In genomic region chr3:133544131-133544550, GRCm38 (mm10) we compare ENCODE assay signal across 8 mouse cellular contexts. TPM values are rescaled to one million over a fixed set of nuclear protein-coding genes. Genes with fewer than 3 reads are reported as not detected.
DNase-seq lines count a peak whose midpoint lies in the region; ATAC-seq and TF ChIP-seq lines count a peak whose summit lies in the region.

No protein-coding gene starts in this region.

- peak; percentile 98 for ATAC-seq in Patski
- ATAC-seq in hindbrain, embryonic 15.5 days (ENCODE audit: low FRiP score, low read depth), result peak; percentile 96

- DNase-seq in Patski (ENCODE audit: low read depth, low spot score), result peak; percentile 71
- DNase-seq in cerebellum, postnatal 14 days, result peak; percentile 85 to 86
- DNase-seq in frontal cortex, postnatal 36 days (ENCODE audit: low spot score in 2 of 2), result peak; percentile 87 to 93
- peak; percentile 82 to 91 for DNase-seq in left cerebral cortex, adult 18-20 months (ENCODE audit: low spot score in 2 of 2)
- peak; percentile 89 to 94 for DNase-seq in lung, postnatal 4 days
- DNase-seq in retina, postnatal 7 days (ENCODE audit: low read depth, low spot score), result peak; percentile 75
- DNase-seq in urinary bladder, adult 18-20 months (ENCODE audit: low spot score in 2 of 2), result peak; percentile 72 to 82

- H3K9me3 ChIP-seq in hindbrain, embryonic 15.5 days, result no peaks in the 10 kb centered on the region

- CTCF ChIA-PET in Patski (lab: Charles Lee), result no interaction called here

- peak overlapping the region; percentile 97 for H3K27ac ChIP-seq in hindbrain, embryonic 15.5 days (replicated peaks)

- in situ Hi-C loops in Patski (cut with MboI; ENCODE audit: low pct_unique_long_range_greater_than_20kb), result loop anchor here (5.0 kb wide), 1 partner anchor 217 kb away; no protein-coding TSS in a partner anchor

- H3K27me3 ChIP-seq in Patski, result no peaks in the 10 kb centered on the region
- H3K27me3 ChIP-seq in hindbrain, embryonic 15.5 days, result no peaks in the 10 kb centered on the region

- POLR2A ChIA-PET in Patski (lab: Charles Lee), result no interaction called here

- H3K4me3 ChIP-seq in hindbrain, embryonic 15.5 days, result peak overlapping the region; percentile 77

- H3K4me2 ChIP-seq in hindbrain, embryonic 15.5 days, result peak overlapping the region; percentile 64

- H3K9ac ChIP-seq in hindbrain, embryonic 15.5 days, result peak overlapping the region; percentile 81

- under 1% methylated on average over 52 of the region's 52 CpGs for WGBS in hindbrain, embryonic 15.5 days

- TF ChIP-seq CTCF in Patski (IDR thresholded peaks at IDR 0.05), result no peak

- peaks cover 28% of the 10 kb centered on the region for H3K4me1 ChIP-seq in hindbrain, embryonic 15.5 days (replicated peaks)

- H3K36me3 ChIP-seq in hindbrain, embryonic 15.5 days, result no peaks in the 10 kb centered on the region

RNA-seq across cellular contexts. Expression of gene Tet2, which starts 0.8 kb away (rescaled TPM):
- 15.7 TPM for polyA plus RNA-seq in Patski (2021)
- 14.0 and 17.2 TPM in 2 replicates for polyA plus RNA-seq in hindbrain, embryonic 15.5 days (2015; fragmentation: Nextera tagmentation; extraction: Ambion mirVana)
- 10 to 100 TPM; 42.2 to 46.5 TPM for total RNA-seq in left cerebral cortex, adult 18-20 months (2021)

Comparison
In these comparisons a context has a peak if more than half of its experiments do, and no peak if none do; other contexts are left out.
1. Peak in every context shown above with its lines: DNase-seq, ATAC-seq, H3K4me3 ChIP-seq and H3K27ac ChIP-seq.